Mouse (Mus musculus) spleen, postnatal 0 days (tissue): Measurements from ENCODE around the gene Mrpl11. TPM values are rescaled to one million over a fixed set of nuclear protein-coding genes. Genes with fewer than 3 reads are reported as not detected.

ENCODE experiments used
- polyA plus RNA-seq: library from polyadenylated mRNA; unstranded; fragments of >200 nt; fragmentation: Nextera tagmentation; extraction: Ambion mirVana; gene quantifications from 2 replicates; pipeline ENCODE4 v1.2.1, GENCODE M21; 2015

Gene Mrpl11
- 61.8 and 64.4 TPM in 2 replicates for polyA plus RNA-seq

GRCm38 (mm10) chr19:4961928-4962601 lies at the start of gene Mrpl11:
Gene Mrpl11 (plus strand): TSS chr19:4962147.

GRCm38 (mm10) chr19:4927904-4928531 lies 33.9 kb upstream of the Mrpl11 start, which contains the start of gene Dpp3:
Gene Dpp3 (minus strand): TSS chr19:4928287.

GRCm38 (mm10) chr19:4942551-4943252 lies 19.2 kb upstream of the Mrpl11 start, which contains the start of gene Peli3:
Gene Peli3 (minus strand): TSS chr19:4943127.

GRCm38 (mm10) chr19:4990256-4990625 lies 28.3 kb downstream of the Mrpl11 start, which contains the start of gene Npas4:
Gene Npas4 (minus strand): TSS chr19:4990316.

Other genes starting within 250 kb of the Mrpl11 start
- 24.7 and 27.6 TPM in 2 replicates for gene Rbm4b, start 205.7 kb upstream of the Mrpl11 start, polyA plus RNA-seq
- 18.2 and 21.2 TPM in 2 replicates for gene Rbm4, start 168.2 kb upstream of the Mrpl11 start, polyA plus RNA-seq
- 15.6 and 16.1 TPM in 2 replicates for gene Gm21992, start 150.5 kb upstream of the Mrpl11 start, polyA plus RNA-seq
- gene Rbm14, start 150.5 kb upstream of the Mrpl11 start, polyA plus RNA-seq, result 32.0 and 37.2 TPM in 2 replicates
- gene Ccs, start 122.8 kb upstream of the Mrpl11 start, polyA plus RNA-seq, result 42.7 TPM in 2 replicates
- not detected in 2 replicates for gene Ccdc87, start 122.8 kb upstream of the Mrpl11 start, polyA plus RNA-seq
- gene Ctsf, start 107.0 kb upstream of the Mrpl11 start, polyA plus RNA-seq, result 56.0 and 61.5 TPM in 2 replicates
- 1.1 and 1.2 TPM in 2 replicates for gene Actn3, start 84.2 kb upstream of the Mrpl11 start, polyA plus RNA-seq
- 13.3 and 14.1 TPM in 2 replicates for gene Zdhhc24, start 83.5 kb upstream of the Mrpl11 start, polyA plus RNA-seq
- 1.1 and 1.3 TPM in 2 replicates for gene Bbs1, start 55.5 kb upstream of the Mrpl11 start, polyA plus RNA-seq
- 39.0 and 42.5 TPM in 2 replicates for gene Dpp3, start 33.9 kb upstream of the Mrpl11 start, polyA plus RNA-seq
- gene Peli3, start 19.0 kb upstream of the Mrpl11 start, polyA plus RNA-seq, result 0.23 and 0.37 TPM in 2 replicates
- gene Npas4, start 28.2 kb downstream of the Mrpl11 start, polyA plus RNA-seq, result 0.04 TPM in 1 of 2 replicates, not detected in the other
- gene Slc29a2, start 61.7 kb downstream of the Mrpl11 start, polyA plus RNA-seq, result 2.0 and 2.2 TPM in 2 replicates
- gene B4gat1, start 76.7 kb downstream of the Mrpl11 start, polyA plus RNA-seq, result 11.1 and 13.7 TPM in 2 replicates
- 0.15 and 0.46 TPM in 2 replicates for gene AC124502.3, start 76.7 kb downstream of the Mrpl11 start, polyA plus RNA-seq
- gene Brms1, start 79.2 kb downstream of the Mrpl11 start, polyA plus RNA-seq, result 39.5 and 39.6 TPM in 2 replicates
- 0.75 and 0.99 TPM in 2 replicates for gene Rin1, start 88.3 kb downstream of the Mrpl11 start, polyA plus RNA-seq
- 11.8 and 17.6 TPM in 2 replicates for gene Cd248, start 105.9 kb downstream of the Mrpl11 start, polyA plus RNA-seq
- 4.4 and 4.5 TPM in 2 replicates for gene Tmem151a, start 123.4 kb downstream of the Mrpl11 start, polyA plus RNA-seq
- 43.9 and 51.8 TPM in 2 replicates for gene Yif1a, start 126.4 kb downstream of the Mrpl11 start, polyA plus RNA-seq
- 0.78 and 0.99 TPM in 2 replicates for gene Cnih2, start 136.4 kb downstream of the Mrpl11 start, polyA plus RNA-seq
- gene Rab1b, start 144.9 kb downstream of the Mrpl11 start, polyA plus RNA-seq, result 88.0 and 103 TPM in 2 replicates
- gene Klc2, start 156.4 kb downstream of the Mrpl11 start, polyA plus RNA-seq, result 2.9 and 4.6 TPM in 2 replicates